Mouse (Mus musculus): Measurements from ENCODE around the gene Chrd.

Gene Chrd

DNA sequence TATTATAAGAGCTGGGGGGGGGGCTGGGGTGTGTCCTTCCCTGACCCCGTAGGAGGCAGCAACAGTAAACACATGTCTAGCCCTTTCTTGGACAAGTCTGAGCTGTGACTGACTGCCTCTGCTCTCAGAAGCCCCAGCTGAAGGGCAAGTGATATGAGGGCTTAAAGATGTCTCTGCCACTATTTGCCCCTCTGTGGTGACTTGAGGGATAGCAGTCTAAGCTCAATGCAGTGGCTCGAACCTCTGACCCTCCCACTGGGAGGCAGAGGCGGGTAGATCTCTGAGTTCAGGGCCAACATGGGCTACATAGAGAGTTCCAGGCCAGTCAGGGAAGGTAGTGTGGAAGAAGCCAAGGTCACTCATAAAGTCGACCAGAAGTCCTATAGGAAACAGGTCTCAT, 22.1 kb upstream of the Chrd start:
- DNase-seq (ENCODE audit: low spot score): no peak

DNA sequence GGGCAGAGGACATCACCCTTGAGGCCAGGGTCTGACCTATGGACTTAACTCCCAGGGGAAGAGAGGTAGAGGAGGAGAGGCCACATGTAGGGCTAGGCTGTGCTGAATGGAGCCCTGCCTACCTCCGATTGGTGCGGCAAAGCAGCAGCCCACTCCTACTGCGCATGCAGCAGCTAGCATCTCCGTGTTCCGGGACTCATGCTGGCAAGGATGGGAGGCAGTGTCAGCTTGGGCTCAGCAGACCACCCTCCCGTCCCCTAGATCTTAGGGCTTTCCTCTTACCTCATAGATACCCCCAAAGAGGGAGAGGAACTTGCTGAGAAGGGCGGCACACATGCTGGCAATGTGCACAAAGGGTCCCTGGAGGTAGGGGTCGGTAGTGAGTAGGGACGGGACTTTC, 20.7 kb upstream of the Chrd start:
- no peak for DNase-seq (ENCODE audit: low spot score)

DNA sequence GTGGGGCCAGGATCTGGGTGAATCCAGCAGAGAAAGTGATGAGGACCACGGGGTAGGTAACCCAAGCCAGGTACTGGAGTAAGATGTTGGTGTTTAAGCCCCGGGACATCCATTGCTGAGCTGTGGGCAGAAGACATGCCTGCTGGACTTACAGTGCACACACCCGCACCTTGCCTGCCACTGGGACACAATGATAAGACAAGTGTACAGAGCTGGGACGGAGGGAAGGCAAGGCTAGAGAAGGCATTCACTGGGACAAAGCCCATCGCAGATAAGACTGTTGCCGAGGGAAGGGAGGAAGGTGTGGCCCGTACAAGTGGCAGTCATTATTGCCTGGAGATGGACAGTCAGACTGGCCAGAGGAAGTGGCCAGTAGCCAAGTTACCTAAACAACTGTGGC, 20.0 kb upstream of the Chrd start:
- no peak for DNase-seq (ENCODE audit: low spot score)

DNA sequence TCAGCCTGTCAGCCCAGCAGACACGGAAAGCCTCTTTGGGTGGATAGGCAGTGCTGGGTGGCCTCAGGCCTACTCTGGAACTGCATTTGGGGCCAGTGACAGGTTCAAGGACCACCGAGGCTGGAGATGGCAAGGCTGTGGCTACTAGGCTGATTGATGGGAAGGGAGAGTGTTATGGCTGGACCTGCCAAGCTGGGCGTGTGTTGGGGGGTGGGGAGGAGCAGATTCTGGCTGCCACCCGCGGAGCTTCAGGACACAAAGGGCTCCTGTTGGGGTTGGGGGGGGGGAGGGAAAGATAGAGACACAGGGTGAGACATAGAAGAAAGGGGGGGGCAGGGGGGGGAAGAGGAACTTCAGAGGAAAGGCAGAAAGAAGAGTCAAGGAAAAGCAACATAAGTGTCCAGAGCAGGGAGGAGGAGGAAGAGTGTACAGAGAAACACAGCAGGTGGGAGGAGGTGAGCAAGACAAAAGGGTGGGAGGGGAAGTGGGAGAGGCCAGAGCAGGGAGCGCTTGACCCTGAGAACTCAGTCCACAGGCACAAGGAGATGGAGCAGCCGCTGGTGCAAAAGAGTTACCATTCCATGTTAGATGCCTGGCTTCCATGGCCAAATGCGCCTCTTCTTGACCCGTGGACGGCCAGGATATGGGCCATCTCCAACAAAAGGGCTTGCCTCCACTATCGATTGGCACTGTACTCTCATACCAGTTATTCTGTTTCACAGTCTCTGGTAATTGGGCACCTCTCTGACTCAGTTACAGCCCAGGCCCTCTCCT, 18.4 kb upstream of the Chrd start:
- no peak for DNase-seq (ENCODE audit: low spot score)

DNA sequence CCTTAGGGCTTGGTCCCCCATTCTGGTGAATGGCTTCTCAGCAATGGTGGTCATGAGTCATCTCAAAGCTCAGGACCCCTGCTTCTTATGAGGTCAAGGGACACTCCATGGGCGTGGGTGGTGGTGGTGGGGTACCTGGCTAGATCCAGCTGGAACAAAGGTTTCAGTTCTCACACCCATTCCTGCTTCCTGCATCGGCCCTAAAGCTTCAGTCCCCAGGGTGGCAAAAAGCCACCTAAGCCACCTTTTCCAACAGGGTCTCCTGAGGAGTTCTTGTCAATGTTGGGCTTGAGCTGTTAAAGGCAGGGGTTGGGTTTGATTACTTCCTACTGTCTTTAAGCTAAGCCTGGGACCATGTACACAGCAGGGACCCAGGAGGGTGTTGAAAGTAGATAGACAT, 17.8 kb upstream of the Chrd start:
- no peak for DNase-seq (ENCODE audit: low spot score)

DNA sequence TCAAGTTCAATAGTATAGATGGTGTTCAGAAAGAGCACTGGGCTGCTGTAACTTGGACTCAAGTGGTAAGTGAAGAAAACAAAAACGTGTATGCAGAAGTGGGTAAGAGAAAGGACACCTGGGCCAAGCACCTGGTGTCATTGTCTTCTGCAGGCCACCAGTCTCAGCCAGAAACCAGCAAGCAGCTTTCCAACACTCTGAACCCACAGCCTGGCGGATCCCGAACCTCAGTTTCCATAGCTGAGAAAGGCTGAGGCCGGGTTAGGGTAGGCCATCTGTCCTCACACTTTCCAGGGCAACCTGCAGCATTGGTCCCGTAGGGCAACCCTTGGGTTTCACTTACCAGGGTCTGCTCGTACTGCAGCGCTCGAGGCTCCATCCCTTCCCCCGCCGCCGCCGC, 17.4 kb upstream of the Chrd start:
- no peak for DNase-seq (ENCODE audit: low spot score)

DNA sequence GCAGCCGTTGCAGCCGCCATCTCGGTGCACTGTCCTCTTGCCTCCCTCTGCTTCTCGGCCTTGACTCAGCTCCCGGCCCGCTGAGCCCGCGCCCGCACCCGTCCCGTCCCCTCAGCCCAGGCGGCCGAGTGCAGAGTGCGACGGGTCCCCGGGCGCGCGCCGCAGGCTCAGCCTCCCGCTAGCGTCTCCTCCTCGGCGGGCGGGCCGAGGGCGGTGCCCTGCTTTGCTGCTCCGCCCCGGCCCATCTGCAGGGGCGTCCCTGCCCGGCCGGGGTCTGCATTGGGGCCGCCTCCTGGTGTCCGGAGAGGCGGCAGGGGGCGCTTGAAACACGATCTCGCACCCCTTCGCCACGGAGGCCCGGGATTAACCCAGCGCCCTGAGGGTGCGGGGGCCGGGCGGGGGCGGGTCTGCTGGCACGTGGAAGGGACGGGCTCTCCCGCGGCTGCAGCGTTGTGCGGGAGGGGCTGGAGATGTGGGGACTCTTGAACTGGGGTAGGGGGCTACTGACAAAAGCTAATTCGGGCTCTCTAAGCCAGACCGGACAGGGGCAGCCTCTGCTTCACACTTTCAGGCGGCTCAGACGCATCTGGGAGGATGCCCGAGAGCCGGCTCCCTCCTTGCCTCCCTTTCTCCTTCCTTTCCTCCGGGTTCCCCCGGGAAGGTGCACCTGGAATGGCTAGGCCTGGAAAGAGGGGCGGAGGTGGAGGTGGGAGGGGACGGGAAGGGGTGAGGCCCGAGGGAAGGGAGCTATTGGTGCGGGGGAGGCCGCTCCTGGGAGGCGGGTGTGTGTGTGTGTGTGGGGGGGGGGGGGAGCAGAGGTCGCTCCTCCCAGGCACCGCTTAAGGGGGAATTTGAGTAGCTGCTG, 16.7 kb upstream of the Chrd start:
- DNase-seq (ENCODE audit: low spot score): peak; percentile 72

DNA sequence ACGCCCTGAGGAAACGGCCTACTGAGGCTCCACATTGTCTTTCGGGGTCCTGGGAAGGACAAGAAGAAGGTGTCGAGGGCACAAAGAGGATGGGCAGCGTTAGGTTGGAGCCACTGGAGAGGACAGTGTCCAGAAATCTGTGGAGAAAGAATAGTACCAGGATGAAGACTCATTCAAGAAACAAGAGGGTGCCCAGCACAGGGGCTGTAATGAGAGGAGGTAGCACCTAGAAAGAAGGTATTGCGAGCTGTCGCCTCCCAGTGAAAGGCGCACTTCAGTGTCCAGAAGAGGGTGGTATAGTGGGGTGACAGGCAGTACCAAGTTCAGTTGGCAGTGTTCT, 16.1 kb upstream of the Chrd start:
- DNase-seq (ENCODE audit: low spot score): no peak

DNA sequence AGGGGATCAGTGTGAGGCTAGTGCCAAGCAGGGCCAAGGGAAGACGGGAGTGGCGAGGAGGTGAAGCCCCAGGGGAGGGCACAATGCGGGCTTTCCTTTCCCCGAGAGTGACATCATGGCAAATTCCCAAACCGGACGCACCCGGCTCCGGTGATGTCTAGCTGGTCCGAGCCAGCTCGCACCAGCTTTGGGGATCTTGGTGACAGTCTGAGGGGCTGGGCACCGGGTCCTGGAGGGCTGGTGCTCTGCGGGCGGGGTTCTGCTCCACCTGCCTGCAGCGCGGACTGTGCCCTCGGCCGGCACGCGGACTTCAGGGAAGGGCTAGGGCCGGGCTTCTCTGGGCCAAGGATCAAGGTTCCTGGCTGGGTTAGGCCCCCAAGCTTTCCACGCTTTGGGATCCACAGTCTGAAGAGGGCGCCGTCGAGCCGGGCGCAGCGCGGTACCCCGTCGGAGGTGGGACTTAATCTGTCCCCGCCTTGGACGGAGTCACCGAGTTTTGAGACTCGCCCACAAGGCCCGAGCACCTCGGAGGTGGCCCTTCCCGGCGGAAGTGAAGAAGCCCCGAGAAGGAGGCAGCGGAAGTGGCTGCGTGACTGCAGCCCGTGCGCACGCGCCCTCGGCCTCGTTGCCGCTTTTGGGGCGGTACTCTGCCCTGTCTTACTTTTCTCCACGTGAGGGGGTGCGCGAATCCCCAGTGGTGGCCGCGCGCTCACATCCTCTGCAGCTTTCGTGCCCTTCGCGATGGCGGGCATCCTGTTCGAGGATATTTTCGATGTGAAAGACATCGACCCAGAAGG, 15.5 kb upstream of the Chrd start, which contains the start of the genes Polr2h and Clcn2:
Gene Polr2h, plus strand, starts transcription at position 485 of the 797 bp plus-strand sequence.
Gene Clcn2, minus strand, starts transcription at position 566 of the 797 bp plus-strand sequence.
- DNase-seq (ENCODE audit: low spot score): peak; percentile 98

DNA sequence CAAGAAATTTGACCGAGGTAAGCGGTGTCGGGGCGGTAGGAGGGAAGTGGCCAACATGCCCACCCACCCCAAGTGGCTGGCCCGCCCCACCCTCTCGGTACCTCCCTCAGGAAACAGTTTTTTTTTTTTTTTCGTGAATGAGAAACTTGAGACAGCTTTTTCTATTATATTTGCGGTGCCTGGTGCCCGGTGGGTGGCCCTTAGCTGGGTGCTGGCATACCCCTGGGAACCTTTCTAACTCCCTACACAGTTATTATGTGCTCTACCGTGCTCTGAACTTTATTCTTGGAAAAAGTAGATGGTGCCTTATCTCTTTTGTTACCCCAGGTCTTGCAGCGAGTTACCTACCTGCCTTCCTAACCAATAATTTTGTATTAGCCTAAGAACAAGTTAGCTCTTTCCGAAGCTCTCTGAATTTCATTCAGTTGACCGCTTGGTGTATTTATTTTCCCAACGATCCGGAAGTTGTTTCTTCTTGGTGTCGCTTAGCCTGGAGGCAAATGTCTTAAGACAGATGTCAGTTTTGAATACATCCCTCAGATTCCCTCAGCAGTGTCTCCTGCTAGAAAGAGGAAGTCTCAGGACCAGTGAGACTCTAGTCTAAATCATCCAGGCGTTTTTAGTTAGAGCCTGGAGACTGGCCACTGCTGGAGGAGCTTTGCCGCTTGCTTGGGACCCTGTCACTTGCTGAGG, 14.8 kb upstream of the Chrd start:
- no peak for DNase-seq (ENCODE audit: low spot score)

DNA sequence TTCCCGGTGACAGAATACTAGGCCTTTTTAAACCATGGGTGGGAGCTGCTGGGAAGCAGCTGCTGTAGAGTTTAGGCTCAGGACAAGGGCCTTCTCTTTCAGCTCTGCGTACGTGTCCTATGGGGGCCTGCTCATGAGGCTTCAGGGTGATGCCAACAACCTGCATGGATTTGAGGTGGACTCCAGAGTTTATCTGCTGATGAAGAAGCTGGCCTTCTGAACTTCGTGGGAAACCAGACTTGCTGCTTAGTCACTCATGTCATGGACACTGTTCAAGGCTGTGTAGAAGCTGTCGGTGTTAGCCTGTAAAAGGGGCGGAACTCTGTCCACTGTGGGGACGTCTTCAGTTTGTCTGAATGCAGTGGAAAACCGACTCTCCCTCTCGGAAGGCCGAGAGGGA, 11.1 kb upstream of the Chrd start:
- no peak for DNase-seq (ENCODE audit: low spot score)

DNA sequence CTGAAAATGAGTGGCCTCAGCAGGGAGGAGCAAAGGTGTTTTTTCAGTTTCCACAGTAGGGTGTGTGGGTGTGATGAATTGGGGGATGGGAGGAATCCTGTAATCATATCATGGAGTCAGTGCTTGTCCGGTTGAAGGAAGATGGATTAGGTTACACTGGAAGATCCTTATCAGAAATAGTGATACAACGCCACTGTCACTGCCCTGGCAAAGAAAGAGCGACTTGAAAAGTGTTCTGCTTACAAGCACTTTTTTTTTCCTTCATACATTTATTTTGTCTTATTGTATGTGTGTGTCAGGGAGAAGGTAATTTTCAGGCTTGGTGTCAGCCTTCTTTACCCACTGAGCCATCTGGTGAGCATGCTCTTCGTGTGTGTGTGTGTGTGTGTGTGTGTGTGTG, 10.2 kb upstream of the Chrd start:
- DNase-seq (ENCODE audit: low spot score): no peak

DNA sequence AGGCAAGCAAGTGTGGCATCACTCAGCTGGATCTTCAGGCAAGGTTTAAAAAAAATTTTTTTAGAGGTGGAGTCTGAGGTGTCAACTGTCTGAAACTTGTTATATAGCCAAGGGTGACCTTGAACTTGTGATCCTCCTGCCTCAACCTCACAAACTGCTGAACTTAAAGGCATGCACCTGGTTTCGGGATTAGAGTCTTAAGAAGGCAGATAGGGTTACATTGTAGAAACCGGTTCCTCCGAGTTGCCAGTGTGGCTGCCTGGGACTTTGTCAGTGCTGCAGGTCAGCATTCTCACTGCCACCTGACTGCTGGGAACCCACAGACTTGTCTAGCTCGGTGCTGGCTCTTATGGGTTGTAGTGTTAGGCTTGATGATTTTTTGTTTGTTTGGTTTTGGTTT, 9.7 kb upstream of the Chrd start:
- no peak for DNase-seq (ENCODE audit: low spot score)

DNA sequence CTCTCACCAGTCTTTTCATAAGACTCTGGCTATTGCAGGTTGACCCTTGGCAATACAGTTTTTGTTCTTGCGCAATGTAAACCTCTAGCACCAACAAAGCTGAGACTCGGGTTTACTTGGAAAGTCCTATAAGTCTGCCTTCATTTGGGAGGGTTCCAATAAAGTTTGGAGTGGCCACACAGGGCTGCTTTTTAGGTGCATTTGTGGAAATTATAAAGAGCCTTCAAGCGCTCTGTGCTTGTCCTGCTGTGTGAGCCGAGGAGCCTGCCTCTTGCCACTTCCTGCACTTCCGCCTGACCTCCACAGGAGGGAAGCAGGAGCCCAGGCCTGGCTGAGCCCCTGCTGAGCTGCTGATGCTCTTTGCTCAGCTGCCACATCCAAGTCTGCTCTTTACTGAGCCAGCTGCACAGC, 8.6 kb upstream of the Chrd start:
- DNase-seq (ENCODE audit: low spot score): peak; percentile 70

DNA sequence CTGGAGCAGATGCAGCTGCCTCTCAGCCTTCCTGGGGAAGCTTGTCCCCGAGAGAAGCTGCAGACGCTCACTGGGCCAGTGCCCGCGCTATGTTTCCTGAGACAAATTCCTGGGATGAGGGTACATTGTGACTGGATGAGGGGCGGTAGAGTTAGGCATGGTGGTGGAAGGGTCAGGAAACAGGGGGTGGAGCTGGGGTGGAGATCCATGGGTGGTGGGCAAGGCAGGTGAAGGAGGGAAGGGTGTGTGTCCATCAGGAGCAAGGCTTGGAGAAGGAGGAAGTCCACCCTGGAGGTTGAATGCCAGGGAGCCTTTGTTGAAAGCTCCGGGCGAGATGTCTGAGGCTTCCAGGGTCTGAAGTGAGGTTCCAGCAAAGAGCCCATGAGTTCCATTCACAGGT, 7.6 kb upstream of the Chrd start:
- no peak for DNase-seq (ENCODE audit: low spot score)

DNA sequence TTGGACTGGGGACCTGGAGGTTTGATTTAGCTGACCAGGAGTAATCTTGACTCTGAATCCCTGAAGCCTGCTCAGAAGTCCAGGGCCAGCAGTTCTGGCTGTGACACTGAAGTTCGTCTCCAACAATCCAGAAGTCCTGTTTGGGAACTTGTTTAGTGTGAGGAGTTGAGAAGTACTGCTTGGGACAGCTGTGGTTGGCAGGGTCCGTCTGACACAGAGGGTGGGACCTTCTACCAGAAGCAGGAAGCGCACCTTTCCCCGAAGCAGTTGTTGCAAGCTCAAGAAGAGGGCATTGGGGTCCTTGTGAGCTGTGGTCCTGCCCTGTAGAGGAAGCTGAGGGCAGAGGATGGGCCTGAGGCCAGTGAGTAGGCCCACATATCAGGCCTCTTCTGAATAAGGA, 7.2 kb upstream of the Chrd start:
- no peak for DNase-seq (ENCODE audit: low spot score)

DNA sequence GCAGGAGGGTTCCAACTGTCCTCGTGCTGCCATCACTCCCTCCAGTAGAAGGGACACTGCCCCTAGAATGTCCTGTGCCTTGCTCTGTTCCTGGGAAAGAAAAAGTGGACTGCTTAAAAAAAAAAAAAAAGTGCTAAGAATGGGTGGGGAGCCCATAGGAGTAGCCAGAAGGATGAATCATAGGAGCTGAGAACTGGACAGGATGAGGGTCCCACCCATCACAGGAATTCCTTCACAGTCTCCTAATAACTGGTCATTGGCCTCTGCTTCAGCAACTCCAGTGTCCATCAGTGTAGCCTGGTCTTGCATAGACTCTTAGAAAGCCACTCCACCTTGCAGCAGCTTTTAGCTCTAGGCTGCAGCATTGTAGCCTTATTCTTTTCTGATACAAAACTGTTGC, 6.5 kb upstream of the Chrd start:
- DNase-seq (ENCODE audit: low spot score): no peak

DNA sequence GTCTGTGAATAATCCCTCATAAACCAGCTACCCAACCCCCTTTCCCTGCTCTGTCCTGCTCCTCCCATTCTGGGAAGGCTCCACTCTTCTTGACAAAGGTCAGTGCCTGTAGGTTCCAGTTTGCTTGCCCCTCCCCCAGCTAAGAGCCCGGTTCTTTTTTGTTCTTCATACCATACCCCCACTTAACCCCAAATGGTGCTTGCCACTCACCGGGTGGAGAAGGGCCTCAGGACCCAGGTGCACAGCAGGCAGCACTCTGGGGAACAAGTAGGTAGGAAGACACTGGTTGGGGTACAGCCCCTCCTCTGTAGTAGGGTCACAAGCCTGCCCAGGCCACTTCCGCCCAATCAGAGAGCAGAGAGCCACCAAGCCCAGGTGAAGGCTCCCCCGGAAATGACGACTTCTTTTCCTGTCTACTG, 2.6 kb upstream of the Chrd start:
- DNase-seq (ENCODE audit: low spot score): no peak

DNA sequence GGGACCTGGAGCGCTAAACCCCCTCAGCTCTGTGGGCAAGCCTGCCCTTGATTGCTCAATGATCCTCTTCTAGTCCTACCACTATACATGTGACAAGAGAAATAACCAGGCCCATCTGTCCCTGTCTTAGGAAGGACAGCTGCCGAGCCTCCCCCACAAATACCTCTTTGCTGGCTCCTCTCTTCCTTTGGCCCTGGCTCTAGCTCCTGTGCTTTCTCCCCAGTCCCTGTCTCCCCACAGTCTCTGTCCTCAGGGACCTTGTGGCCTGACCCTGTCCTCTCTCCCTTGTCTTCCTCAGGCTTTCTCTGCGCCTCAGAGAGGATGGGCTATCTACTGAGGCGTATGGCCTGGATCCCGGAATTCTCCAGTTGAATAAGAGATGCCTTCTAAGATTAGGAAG, 1.2 kb upstream of the Chrd start:
- no peak for DNase-seq (ENCODE audit: low spot score)

DNA sequence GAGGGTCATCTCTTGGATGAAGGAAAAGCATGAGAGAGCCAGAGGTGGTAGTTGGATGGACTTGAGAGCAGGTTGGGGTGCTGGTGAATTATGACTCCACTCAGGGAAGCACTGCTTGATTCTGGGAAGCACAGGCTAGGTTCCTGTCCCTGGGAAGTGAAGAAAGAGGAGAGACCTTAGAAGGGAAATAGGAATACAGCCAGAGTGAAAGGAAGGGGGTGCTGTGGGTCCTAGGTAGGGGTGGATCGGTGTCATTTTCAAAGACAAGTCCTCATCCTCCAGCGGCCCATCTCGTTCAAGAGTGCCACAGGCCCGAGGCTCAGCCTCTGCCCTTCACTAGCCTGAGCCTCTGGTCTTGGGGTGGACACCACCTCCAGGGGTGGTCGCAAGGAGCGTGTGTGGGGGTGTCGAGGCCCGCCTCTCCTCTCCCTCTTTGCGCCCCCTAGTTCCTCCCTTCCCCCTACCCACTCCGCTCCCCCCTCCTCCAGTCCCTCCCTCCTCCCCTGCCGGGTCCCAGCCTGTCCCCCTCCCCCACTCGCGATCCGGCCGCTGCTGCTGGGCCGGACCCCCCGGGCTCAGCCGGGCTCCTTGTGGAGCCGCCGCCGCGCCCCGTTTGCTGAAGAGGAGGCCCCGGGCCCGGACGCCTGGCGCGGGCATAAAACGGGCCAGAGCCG, 539 bp upstream of the Chrd start:
- no peak for DNase-seq (ENCODE audit: low spot score)

Data from urinary bladder, postnatal 14 days (tissue).